Mouse (Mus musculus) heart, postnatal 0 days (tissue): ENCODE results near the gene Rasal2. TPM values are rescaled to one million over a fixed set of nuclear protein-coding genes. Genes with fewer than 3 reads are reported as not detected.

Experiments used
- ATAC-seq: fragments of 200-750 bp; cut with Nextera tagmentation; 2 replicates; pipeline ENCODE4 v1.8.0; 2017; ENCODE audit warnings: low read depth, moderate number of reproducible peaks, moderate library complexity; ENCODE audit not compliant: insufficient read depth
- DNase-seq: peaks from one replicate; pipeline ENCODE4 v3.0.0-alpha.2; 2016; ENCODE audit warnings: low spot score
- H3K27ac ChIP-seq: fragments of 300-500 bp; sonication (generic); 2 replicates; pipeline ENCODE4 v1.5.1; 2014; ENCODE audit warnings: low read depth, mild to moderate bottlenecking
- H3K27me3 ChIP-seq: fragments of 300-500 bp; sonication (generic); 2 replicates; pipeline ENCODE4 v1.6.1; 2014; ENCODE audit warnings: low read length, mixed read lengths; ENCODE audit not compliant: control insufficient read depth, insufficient read depth
- H3K36me3 ChIP-seq: fragments of 300-500 bp; sonication (generic); replicated peaks from 2 replicates; pipeline ENCODE4 v1.6.1; 2014; ENCODE audit warnings: low read length, mixed read lengths; ENCODE audit not compliant: control insufficient read depth, insufficient read depth
- H3K4me1 ChIP-seq: fragments of 300-500 bp; sonication (generic); 2 replicates; pipeline ENCODE4 v1.6.1; 2014; ENCODE audit warnings: antibody characterized with exemption; ENCODE audit not compliant: control insufficient read depth, insufficient read depth
- H3K4me2 ChIP-seq: fragments of 300-500 bp; sonication (generic); 2 replicates; pipeline ENCODE4 v1.6.1; 2014; ENCODE audit warnings: low read depth, mild to moderate bottlenecking, low read length, moderate library complexity
- H3K4me3 ChIP-seq: fragments of 300-500 bp; sonication (generic); 2 replicates; pipeline ENCODE4 v1.5.1; 2014; ENCODE audit warnings: low read depth, low read length
- H3K9ac ChIP-seq: fragments of 300-500 bp; sonication (generic); replicated peaks from 2 replicates; pipeline ENCODE4 v1.6.1; 2014; ENCODE audit warnings: low read depth, low read length, mixed read lengths
- H3K9me3 ChIP-seq: fragments of 300-500 bp; sonication (generic); replicated peaks from 2 replicates; pipeline ENCODE4 v1.6.1; 2016; ENCODE audit warnings: low read length; ENCODE audit not compliant: control insufficient read depth
- CTCF ChIP-seq: IDR thresholded peaks from 2 replicates; pipeline ENCODE4 v1.5.1; 2016; ENCODE audit warnings: antibody characterized with exemption, control low read depth, low read depth
- EP300 ChIP-seq: IDR thresholded peaks from 2 replicates; pipeline ENCODE4 v1.6.1; 2016; ENCODE audit warnings: antibody characterized with exemption, low read depth
- WGBS: fragments of 180-500 bp; shearing (Covaris S2); extraction: QIAGEN DNeasy Blood & Tissue Kit; methylation state at CpG from one replicate; pipeline ENCODE4 v1.1.7; 2014; 5-methylcytosine and 5-hydroxymethylcytosine counted together
- polyA plus RNA-seq: library from polyadenylated mRNA; unstranded; fragments of >200 nt; fragmentation: Nextera tagmentation; extraction: Ambion mirVana; gene quantifications from 2 replicates; pipeline ENCODE4 v1.2.1, GENCODE M21; 2015
- total RNA-seq: library from RNA; depleted of rRNA; stranded (reverse); fragments of >200 nt; gene quantifications from 2 replicates; pipeline ENCODE4 v1.2.3, GENCODE M21; 2014; ENCODE audit warnings: low replicate concordance

Gene Rasal2
- total and polyA plus RNA-seq, 2 experiments from 2014 or later, result 18.5 to 35.9 TPM

GRCm38 (mm10) chr1:157205685-157206084 is 206.7 kb downstream of the Rasal2 start:
- H3K9ac ChIP-seq, result no peak overlapping the region
- no peaks in the 10 kb centered on the region for H3K36me3 ChIP-seq
- DNase-seq (no peak), ATAC-seq (no peak)
- no peak overlapping the region for H3K4me3 ChIP-seq
- no peaks in the 10 kb centered on the region for H3K9me3 ChIP-seq
- H3K27ac ChIP-seq, result no peak overlapping the region
- H3K27me3 ChIP-seq, result no peaks in the 10 kb centered on the region
- H3K4me1 ChIP-seq, result peaks cover 13% of the 10 kb centered on the region
- no peak overlapping the region for H3K4me2 ChIP-seq
- TF ChIP-seq CTCF (no peak), EP300 (no peak)
- WGBS, result 38% methylated on average over 4 of the region's 4 CpGs

GRCm38 (mm10) chr1:157183043-157183442 is 229.4 kb downstream of the Rasal2 start:
- Histone ChIP-seq H3K4me3 (no peak overlapping the region), H3K4me1 (peaks cover 13% of the 10 kb centered on the region), H3K9me3 (no peaks in the 10 kb centered on the region), H3K4me2 (no peak overlapping the region), H3K27ac (no peak overlapping the region), H3K36me3 (no peaks in the 10 kb centered on the region), H3K9ac (no peak overlapping the region), H3K27me3 (no peaks in the 10 kb centered on the region)
- 39% methylated on average over 3 of the region's 3 CpGs for WGBS
- TF ChIP-seq CTCF (no peak), EP300 (no peak)
- DNase-seq, result no peak
- no peak for ATAC-seq

- Histone ChIP-seq H3K36me3 (no peaks in the 10 kb centered on the region), H3K27ac (no peak overlapping the region), H3K27me3 (no peaks in the 10 kb centered on the region), H3K9me3 (no peaks in the 10 kb centered on the region), H3K4me2 (no peak overlapping the region), H3K9ac (no peak overlapping the region), H3K4me3 (no peak overlapping the region), H3K4me1 (peaks cover 13% of the 10 kb centered on the region)
- DNase-seq (no peak), ATAC-seq (no peak)
- TF ChIP-seq EP300 (no peak), CTCF (no peak)
- WGBS, result 65% methylated on average over 5 of the region's 5 CpGs
These were observed 230.0 kb downstream of the Rasal2 start for GRCm38 (mm10) chr1:157182431-157182830.

GRCm38 (mm10) chr1:157181081-157181480 is 231.3 kb downstream of the Rasal2 start:
- no peaks in the 10 kb centered on the region for H3K9me3 ChIP-seq
- H3K27ac ChIP-seq, result no peak overlapping the region
- H3K4me1 ChIP-seq, result peaks cover 13% of the 10 kb centered on the region
- H3K27me3 ChIP-seq, result no peaks in the 10 kb centered on the region
- TF ChIP-seq CTCF, result no peak
- TF ChIP-seq EP300, result no peak
- ATAC-seq (0 out of 2 replicates have a peak, but pooled peaks have one; percentile 37), DNase-seq (peak; percentile 30)
- no peak overlapping the region for H3K4me2 ChIP-seq
- H3K36me3 ChIP-seq, result peaks cover 2% of the 10 kb centered on the region; the same call in 1 of the 2 replicates
- H3K4me3 ChIP-seq, result no peak overlapping the region
- no peak overlapping the region for H3K9ac ChIP-seq

DNA sequence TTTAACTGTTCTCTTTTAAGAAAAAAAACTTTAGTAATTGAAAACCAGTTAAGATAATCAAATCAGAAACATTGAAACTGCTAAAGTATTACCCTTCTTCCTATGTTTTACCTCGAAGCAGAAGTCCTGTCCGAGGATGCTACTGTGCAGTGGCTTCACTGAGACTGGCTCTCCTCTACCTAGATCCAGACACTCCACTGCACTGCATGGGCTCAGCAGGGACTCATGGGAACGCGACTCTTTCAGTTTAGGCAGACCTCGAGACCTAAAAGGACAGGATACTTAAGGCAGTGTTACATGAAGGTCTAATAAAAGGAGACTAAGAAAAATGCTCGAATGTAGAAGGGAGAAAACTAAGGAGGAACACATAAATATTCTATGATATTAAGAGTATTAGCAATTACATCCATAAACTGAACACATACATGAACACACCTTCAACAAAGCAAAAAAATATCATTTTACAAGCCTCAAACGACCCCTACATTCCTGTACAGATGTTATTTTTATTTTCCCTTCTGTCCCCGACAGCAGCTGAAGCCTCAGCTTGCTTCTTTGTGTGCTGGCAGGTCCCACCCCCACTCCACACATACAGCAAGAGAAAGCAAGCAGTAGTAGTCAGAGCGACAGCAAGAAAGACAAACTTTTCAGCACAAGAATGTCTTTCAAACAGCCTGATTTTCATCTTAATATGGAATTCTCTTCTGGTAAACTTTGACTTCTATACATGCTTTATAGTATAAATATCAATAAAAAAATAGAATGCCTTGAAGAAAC is 233.2 kb downstream of the Rasal2 start:
- H3K4me3 ChIP-seq, result peak overlapping the region; percentile 33
- H3K36me3 ChIP-seq, result peaks cover 14% of the 10 kb centered on the region
- peak overlapping the region; percentile 79 for H3K27ac ChIP-seq
- DNase-seq (peak; percentile 54), ATAC-seq (peak; percentile 74)
- peak overlapping the region; percentile 59 for H3K4me2 ChIP-seq
- peak overlapping the region; percentile 45 for H3K9ac ChIP-seq
- H3K4me1 ChIP-seq, result peaks cover 13% of the 10 kb centered on the region
- no peaks in the 10 kb centered on the region for H3K9me3 ChIP-seq
- H3K27me3 ChIP-seq, result no peaks in the 10 kb centered on the region
- 33% methylated on average over 9 of the region's 9 CpGs for WGBS
- TF ChIP-seq EP300, result no peak
- no peak for TF ChIP-seq CTCF

GRCm38 (mm10) chr1:157169292-157169691 is 243.1 kb downstream of the Rasal2 start:
- 85% methylated on average over 8 of the region's 8 CpGs for WGBS
- Histone ChIP-seq H3K27me3 (no peaks in the 10 kb centered on the region), H3K4me2 (no peak overlapping the region), H3K4me1 (no peaks in the 10 kb centered on the region), H3K27ac (no peak overlapping the region), H3K9ac (no peak overlapping the region), H3K9me3 (no peaks in the 10 kb centered on the region), H3K4me3 (no peak overlapping the region), H3K36me3 (peaks cover 9% of the 10 kb centered on the region)
- TF ChIP-seq EP300, result no peak
- no peak for TF ChIP-seq CTCF
- no peak for ATAC-seq
- DNase-seq, result no peak
